Mouse (Mus musculus) retina, postnatal 1 day (tissue): ENCODE measurements around the gene Kazn.

Source experiments
- DNase-seq: peaks from one replicate; pipeline ENCODE4 v3.0.0-alpha.2; 2012

Kazn gene

GRCm38 (mm10) chr4:142239240-142240126 lies at the start of gene Kazn:
Gene Kazn (minus strand): TSS chr4:142239401.
- DNase-seq = peak; percentile 90

GRCm38 (mm10) chr4:142285471-142285870 lies 46.3 kb upstream of the Kazn start:
- DNase-seq = no peak

DNA sequence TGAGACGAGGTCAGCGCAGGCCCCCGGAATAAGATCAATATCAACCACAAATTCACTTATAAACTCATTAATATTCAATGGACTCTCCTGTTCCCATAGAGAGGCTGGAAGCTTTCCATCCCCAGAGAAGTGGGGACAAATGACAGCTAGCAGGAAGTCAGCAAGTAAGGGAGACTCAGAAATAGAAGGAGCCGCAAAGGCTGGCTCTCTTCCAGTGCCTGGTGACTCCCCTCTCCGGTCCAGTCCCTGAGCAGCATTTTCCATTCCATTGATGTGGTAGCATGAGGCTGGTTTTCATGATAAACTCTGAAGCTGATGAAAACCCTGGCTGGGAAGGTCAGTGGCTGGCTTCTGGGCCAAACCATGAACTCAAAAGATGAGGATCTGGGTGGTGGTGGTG lies 44.7 kb upstream of the Kazn start:
- no peak for DNase-seq

GRCm38 (mm10) chr4:142278197-142278575 lies 39.0 kb upstream of the Kazn start:
- DNase-seq = peak; percentile 63

DNA sequence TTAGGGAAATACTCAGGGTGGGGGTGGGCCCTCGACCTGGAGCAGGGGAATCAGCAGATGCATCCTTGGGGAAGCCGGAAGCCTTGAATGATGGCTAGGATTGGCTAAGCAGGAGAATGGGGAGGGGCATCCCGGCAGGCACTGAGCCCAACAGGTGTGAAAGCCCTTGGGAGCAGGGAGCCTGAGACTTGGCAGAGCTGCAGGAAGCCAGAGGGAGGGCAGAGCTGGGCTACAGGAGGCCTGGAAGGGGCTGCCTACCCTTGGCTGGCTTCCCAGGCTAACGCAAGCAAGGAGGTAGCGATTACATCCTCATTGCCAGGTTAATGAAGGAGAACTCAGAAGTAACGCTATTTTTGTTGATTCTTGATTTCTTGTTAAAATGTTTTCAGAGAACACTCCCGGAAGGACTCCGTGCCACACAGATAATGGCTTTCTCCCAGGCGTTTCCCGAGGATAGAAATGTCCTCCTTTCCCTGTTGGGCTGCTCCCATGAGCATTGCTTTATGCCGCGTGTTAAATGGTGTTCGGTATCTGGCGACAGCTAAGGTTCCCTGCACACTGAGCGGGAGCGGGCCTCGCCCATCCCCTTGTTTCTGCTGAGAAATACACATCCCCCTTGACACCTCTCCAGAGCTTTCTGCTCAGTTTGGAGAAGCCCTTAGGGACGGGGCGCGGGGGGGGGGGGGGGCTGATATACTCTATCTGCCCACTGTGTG lies 38.4 kb upstream of the Kazn start:
- DNase-seq = peak; percentile 21

GRCm38 (mm10) chr4:142275242-142275641 lies 36.0 kb upstream of the Kazn start:
- peak; percentile 37 for DNase-seq

DNA sequence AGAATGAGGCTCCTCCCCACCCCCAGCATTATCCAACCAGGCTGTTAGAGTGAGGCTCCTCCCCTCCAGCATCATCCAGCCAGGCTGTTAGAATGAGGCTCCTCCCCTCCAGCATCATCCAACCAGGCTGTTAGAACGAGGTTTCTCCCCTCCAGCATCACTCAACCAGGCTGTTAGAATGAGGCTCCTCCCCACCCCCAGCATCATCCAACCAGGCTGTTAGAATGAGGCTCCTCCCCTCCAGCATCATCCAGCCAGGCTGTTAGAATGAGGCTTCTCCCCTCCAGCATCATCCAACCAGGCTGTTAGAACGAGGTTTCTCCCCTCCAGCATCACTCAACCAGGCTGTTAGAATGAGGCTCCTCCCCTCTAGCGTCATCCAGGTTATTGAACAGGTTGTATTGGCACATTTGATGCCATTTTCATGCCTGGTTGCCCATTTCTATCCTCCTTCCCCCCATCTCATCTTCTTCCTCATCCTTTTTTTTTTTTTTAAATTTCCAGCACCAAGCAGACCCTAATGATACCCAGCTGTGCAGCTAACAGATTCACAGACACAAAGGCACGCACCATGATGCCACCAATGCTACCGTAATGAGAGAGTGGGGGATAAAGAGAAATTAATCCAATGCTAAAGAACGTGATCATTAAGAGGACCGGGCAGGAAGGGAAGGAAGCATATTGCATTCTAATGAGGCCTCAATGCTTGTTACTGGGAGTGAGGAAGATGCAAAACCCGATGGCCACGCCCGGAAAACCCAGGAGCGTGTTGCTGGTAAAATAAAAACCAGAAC lies 35.4 kb upstream of the Kazn start:
- DNase-seq = peak; percentile 55

GRCm38 (mm10) chr4:142271506-142271905 lies 32.3 kb upstream of the Kazn start:
- no peak for DNase-seq

DNA sequence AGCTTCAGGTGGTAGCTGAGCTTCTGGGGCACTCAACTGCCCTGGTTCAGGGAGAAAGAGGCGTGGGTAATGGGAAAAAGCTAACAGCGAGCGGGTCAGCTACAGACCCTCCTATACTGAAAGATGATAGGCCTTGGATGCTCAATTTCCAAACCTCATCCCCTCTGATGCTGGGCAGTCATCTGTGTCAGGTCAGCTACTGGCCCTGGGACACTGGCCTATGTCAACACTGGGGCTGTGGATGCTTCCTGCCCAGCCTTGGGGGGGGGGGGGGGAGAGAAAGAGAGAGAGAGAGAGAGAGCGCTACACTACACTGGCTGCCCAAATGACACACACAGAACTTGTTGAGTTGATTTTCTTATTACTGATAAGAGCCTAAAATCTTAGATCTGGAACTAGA lies 28.6 kb upstream of the Kazn start:
- DNase-seq = no peak

DNA sequence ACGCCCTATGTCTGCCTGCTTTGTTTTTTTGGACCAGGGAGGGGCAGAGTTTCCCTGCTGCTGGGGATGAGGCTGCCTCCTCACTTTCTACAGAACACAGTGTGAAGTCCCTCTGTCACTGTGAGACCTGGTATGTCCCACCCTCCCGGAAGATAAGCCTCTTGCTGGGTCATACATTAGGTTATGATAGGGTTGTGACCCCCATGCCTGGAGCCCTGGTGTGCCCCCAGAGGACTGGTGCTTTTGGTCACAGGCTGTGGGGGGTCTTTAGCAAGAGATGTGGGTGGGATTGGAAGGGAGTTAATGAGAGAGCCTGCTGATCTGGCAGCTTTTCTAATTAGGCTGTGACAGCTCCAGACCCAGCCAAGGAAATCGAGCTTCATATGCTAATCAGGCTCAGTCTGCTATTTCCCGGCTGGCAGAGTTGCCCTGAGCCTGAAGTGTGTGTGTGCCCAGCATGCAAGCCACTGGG lies 28.2 kb upstream of the Kazn start:
- peak; percentile 85 for DNase-seq

DNA sequence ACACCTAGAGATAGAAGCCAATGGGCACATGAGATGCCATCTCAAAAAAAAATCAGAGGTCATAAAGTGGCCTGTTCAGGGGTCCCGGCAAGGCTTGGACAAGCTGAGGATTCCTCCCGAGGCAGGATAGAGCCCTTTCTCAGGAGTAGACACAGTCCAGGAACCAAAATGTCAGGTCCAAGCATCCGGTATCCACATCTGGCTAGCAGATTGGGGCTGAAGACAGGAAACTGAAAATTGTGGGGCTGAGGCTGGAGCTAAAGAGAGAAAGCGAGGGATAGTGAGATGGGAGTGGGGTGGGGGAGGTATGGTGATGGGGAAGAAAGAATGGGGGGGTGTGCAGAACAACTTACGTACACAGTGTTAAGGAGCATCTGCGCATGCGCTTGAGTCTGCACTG lies 25.1 kb upstream of the Kazn start:
- DNase-seq = no peak

GRCm38 (mm10) chr4:142261725-142262124 lies 22.5 kb upstream of the Kazn start:
- no peak for DNase-seq

- DNase-seq = no peak
Measured at GRCm38 (mm10) chr4:142258730-142259129, 19.5 kb upstream of the Kazn start.

GRCm38 (mm10) chr4:142254088-142254487 lies 14.9 kb upstream of the Kazn start:
- DNase-seq = no peak

DNA sequence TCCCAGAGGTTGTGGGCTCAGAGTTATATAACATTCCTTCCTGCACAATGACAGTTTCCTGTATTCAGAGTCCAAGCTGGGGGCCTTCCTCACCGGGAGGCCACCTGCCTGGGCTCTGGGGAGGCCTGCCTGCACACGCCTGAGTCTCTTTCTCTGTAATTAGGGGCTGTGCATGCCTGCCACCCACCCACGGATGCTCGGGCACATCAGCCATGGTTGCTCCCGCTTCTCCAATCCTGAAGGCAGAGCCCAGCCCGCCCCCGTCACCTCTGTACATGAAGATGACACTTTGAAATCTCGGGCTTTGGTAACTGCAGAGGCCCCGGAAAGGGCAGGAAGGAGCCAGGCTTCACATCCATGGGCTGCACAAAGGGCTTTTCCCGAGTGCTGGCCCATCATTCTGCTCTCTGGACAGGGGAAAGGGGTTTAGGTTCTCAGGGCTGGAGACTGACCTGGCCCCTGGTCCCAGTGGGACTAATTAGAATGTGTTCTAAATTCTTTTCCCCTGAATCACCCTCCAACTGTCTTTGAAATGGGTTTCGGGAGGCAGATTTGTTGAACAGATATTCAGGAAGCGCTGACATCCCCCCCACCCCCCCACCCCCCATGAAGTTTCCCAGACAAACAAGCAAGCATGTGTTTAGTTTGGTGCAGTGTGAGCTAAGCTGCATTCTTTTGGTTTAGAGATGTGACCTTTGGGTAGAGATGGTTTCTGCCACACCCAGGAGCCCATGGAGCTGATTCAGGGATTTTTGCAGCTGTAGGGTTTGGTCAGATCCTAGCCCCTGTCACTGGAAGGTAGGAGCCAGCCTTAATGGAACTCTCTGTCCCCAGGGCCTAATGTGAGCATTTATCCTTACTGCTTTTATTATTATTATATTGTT lies 12.5 kb upstream of the Kazn start:
- DNase-seq = peak; percentile 55

GRCm38 (mm10) chr4:142250054-142250453 lies 10.9 kb upstream of the Kazn start:
- DNase-seq = no peak

- DNase-seq = peak; percentile 83
Measured at GRCm38 (mm10) chr4:142249401-142249800, 10.2 kb upstream of the Kazn start.

DNA sequence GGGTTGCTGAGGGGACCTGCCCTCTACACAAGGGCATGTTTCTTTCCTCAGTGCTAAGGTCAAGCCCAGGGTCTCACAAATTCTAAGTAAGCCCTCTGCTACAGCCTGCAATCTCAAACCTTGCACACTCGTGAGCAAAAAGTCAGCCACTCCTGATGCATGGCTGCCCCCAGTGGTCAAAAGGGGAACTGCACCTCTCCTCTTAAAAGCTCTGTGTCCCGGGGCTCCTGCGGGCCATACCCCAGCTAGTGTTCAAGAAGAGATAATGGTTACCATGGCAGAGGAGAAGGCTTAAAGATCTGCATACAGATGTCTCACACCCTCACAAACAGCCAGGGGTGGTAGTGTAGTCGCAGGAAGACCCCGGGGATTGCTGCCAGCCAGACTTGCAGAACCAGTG lies 9.2 kb upstream of the Kazn start:
- peak; percentile 87 for DNase-seq

GRCm38 (mm10) chr4:142246698-142247097 lies 7.5 kb upstream of the Kazn start:
- DNase-seq = peak; percentile 59

DNA sequence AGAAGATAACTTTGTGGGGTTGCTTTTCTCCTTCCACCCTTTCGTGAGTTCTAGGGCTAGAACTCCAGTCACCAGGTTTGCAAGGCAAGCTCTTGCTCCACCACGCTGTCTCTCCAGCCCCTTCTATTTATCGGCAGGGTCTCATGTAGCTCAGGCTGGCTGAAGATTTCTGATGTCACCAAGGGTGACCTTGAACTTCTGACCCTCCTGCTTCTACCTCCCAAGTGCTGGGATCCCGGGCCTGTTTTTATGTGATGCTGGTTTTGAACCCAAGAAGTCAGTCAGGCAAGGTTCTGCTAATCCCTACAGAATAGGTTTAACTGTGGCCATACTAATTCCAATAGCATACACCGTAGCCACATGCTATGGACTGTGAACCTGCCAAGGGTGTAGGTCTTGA lies 5.4 kb upstream of the Kazn start:
- DNase-seq = no peak

- DNase-seq = no peak
Measured at GRCm38 (mm10) chr4:142242750-142243383, 3.7 kb upstream of the Kazn start.

DNA sequence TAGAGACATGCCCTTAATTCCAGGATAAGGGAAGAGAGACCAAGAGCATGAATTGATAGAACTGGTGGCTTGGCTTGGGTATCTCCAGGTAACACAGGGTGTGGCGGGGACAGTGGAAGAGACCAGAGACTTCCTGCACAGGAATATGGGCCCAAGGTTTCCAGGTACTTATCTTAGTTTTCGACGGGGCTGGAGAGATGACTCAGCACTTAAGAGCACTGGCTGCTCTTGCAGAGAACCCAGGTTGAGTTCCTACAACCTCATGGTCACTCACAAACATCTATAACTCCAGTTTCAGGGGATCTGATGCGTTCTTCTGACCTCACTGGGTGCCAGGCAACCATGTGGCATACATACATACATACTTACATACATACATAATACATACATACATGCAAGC lies 3.0 kb upstream of the Kazn start:
- no peak for DNase-seq
